Mouse (Mus musculus) megakaryocyte-erythroid progenitor cell, adult 5-6 weeks (primary cell): ENCODE data around the gene Akap13. TPM values are rescaled to one million over a fixed set of nuclear protein-coding genes. Genes with fewer than 3 reads are reported as not detected.
A peak's percentile ranks its signal among the peaks of the same experiment; 100 is the strongest.
"Not testable (repeated sequence)": the region's sequence is repeated elsewhere in the genome, so short reads cannot be mapped to it uniquely, and the experiment has no call there.

Experiments used
- ATAC-seq: replicated peaks from 2 replicates; pipeline ENCODE4 v1.8.0; 2016; ENCODE audit warnings: mild to moderate bottlenecking, inconsistent platforms; ENCODE audit not compliant: severe bottlenecking, poor library complexity, low FRiP score, low TSS enrichment
- total RNA-seq, 2 experiments: library from RNA; stranded (forward) in 1 of 2; stranded (reverse) in 1 of 2; fragments of 200-1000, 215-1000 nt in 1 of 2; fragments of >200 nt in 1 of 2; fragmentation: Nextera tagmentation in 1 of 2; gene quantifications; 2 replicates each; pipeline ENCODE4 v1.2.3; 2014 to 2017

The Akap13 gene
- total RNA-seq, 2 experiments from 2014 or later: 63.3 to 74.9 TPM

GRCm38 (mm10) chr7:75731951-75732350 lies 276.6 kb downstream of the Akap13 start:
- ATAC-seq: no peak

- no peak for ATAC-seq
Observed at GRCm38 (mm10) chr7:75733166-75733565, 277.8 kb downstream of the Akap13 start.

- ATAC-seq: peak; percentile 93
Observed at GRCm38 (mm10) chr7:75739075-75739725, 283.9 kb downstream of the Akap13 start.

GRCm38 (mm10) chr7:75744528-75744927 lies 289.2 kb downstream of the Akap13 start:
- no peak for ATAC-seq

GRCm38 (mm10) chr7:75744978-75745638 lies 289.8 kb downstream of the Akap13 start:
- ATAC-seq: no peak

- not testable (repeated sequence) for ATAC-seq
Observed at GRCm38 (mm10) chr7:75745969-75746368, 290.6 kb downstream of the Akap13 start.

- 0 out of 2 replicates have a peak, but pooled peaks have one; percentile 1 for ATAC-seq
Observed at GRCm38 (mm10) chr7:75750581-75750980, 295.2 kb downstream of the Akap13 start.

GRCm38 (mm10) chr7:75751161-75751803 lies 295.9 kb downstream of the Akap13 start:
- ATAC-seq: peak; percentile 73

GRCm38 (mm10) chr7:75752442-75753191 lies 297.3 kb downstream of the Akap13 start:
- ATAC-seq: no peak

GRCm38 (mm10) chr7:75753192-75753783 lies 298.0 kb downstream of the Akap13 start:
- no peak for ATAC-seq

GRCm38 (mm10) chr7:75754587-75755499 lies 299.5 kb downstream of the Akap13 start:
- no peak for ATAC-seq

- ATAC-seq: no peak
Observed at GRCm38 (mm10) chr7:75755861-75756449, 300.6 kb downstream of the Akap13 start.

- no peak for ATAC-seq
Observed at GRCm38 (mm10) chr7:75759992-75760514, 304.7 kb downstream of the Akap13 start.

- peak; percentile 90 for ATAC-seq
Observed at GRCm38 (mm10) chr7:75760661-75761319, 305.5 kb downstream of the Akap13 start.

- peak; percentile 73 for ATAC-seq
Observed at GRCm38 (mm10) chr7:75762225-75762624, 306.9 kb downstream of the Akap13 start.

GRCm38 (mm10) chr7:75767080-75767769 lies 311.9 kb downstream of the Akap13 start:
- not testable (repeated sequence) for ATAC-seq

- ATAC-seq: no peak
Observed at GRCm38 (mm10) chr7:75768169-75768568, 312.8 kb downstream of the Akap13 start.
